Mouse (Mus musculus) C2C12 (cell line): ENCODE data around the gene Fgf8. TPM values are rescaled to one million over a fixed set of nuclear protein-coding genes. Genes with fewer than 3 reads are reported as not detected.

Experiments
- H3K27me3 ChIP-seq: one replicate; pipeline ENCODE4 v1.6.1; 2011; ENCODE audit not compliant: control insufficient read depth, insufficient read depth, insufficient read length
- H3K36me3 ChIP-seq: one replicate; pipeline ENCODE4 v1.6.1; 2011; ENCODE audit not compliant: control insufficient read depth, insufficient read depth
- H3K4me3 ChIP-seq: one replicate; pipeline ENCODE4 v1.5.1; 2011; ENCODE audit warnings: mild to moderate bottlenecking, control low read depth; ENCODE audit not compliant: poor library complexity, insufficient read depth, severe bottlenecking
- H3K79me2 ChIP-seq: one replicate; pipeline ENCODE4 v1.6.1; 2011; ENCODE audit not compliant: control insufficient read depth, insufficient read depth
- H3K79me3 ChIP-seq: one replicate; pipeline ENCODE4 v1.6.1; 2011; ENCODE audit warnings: low read depth, control low read depth
- H3ac ChIP-seq: one replicate; pipeline ENCODE3; 2011; ENCODE audit warnings: low read depth; ENCODE audit not compliant: control insufficient read depth, insufficient read length
- CEBPB ChIP-seq: IDR thresholded peaks from one replicate; pipeline ENCODE4 v1.6.1; 2011; ENCODE audit warnings: low read depth, mild to moderate bottlenecking, control low read depth, moderate library complexity
- CTCF ChIP-seq: IDR thresholded peaks from one replicate; pipeline ENCODE4 v1.5.1; 2011; ENCODE audit not compliant: control insufficient read depth, insufficient read depth, insufficient read length
- FOSL1 ChIP-seq: IDR thresholded peaks from one replicate; pipeline ENCODE4 v1.8.0; 2011; ENCODE audit warnings: mild to moderate bottlenecking, low read length; ENCODE audit not compliant: poor library complexity, insufficient read depth, severe bottlenecking
- MAX ChIP-seq: IDR thresholded peaks from one replicate; pipeline ENCODE4 v1.6.1; 2011; ENCODE audit warnings: mild to moderate bottlenecking, control low read depth
- MYOD1 ChIP-seq: IDR thresholded peaks from one replicate; pipeline ENCODE4 v1.6.1; 2011; ENCODE audit warnings: low read depth; ENCODE audit not compliant: control insufficient read depth, insufficient read length
- MYOG ChIP-seq: IDR thresholded peaks from one replicate; pipeline ENCODE4 v1.6.1; 2011; ENCODE audit not compliant: control insufficient read depth, insufficient read length; ENCODE audit errors: extremely low read depth
- USF1 ChIP-seq: IDR thresholded peaks from one replicate; pipeline ENCODE4 v1.6.1; 2011; ENCODE audit warnings: low read depth, mild to moderate bottlenecking, control low read depth, moderate library complexity
- polyA plus RNA-seq: library from polyadenylated mRNA; unstranded; fragments of >200 nt; fragmentation: generic; extraction: Trizol; gene quantifications from one replicate; pipeline ENCODE4 v1.2.1, GENCODE M21; 2012; ENCODE audit warnings: missing spikeins

The Fgf8 gene
- polyA plus RNA-seq, 1 experiment, result not detected

- H3K79me3 ChIP-seq, result peaks cover 54% of the 10 kb centered on the region
- H3K4me3 ChIP-seq, result peak overlapping the region; percentile 87
- no peak overlapping the region for H3ac ChIP-seq
- peaks cover 39% of the 10 kb centered on the region for H3K36me3 ChIP-seq
- no peaks in the 10 kb centered on the region for H3K27me3 ChIP-seq
- H3K79me2 ChIP-seq, result peaks cover 65% of the 10 kb centered on the region
- TF ChIP-seq CTCF (no peak), MYOD1 (no peak), MAX (no peak), CEBPB (no peak), USF1 (no peak), MYOG (no peak), FOSL1 (no peak)
Observed at GRCm38 (mm10) chr19:45781676-45782075, 39.0 kb upstream of the Fgf8 start.

DNA sequence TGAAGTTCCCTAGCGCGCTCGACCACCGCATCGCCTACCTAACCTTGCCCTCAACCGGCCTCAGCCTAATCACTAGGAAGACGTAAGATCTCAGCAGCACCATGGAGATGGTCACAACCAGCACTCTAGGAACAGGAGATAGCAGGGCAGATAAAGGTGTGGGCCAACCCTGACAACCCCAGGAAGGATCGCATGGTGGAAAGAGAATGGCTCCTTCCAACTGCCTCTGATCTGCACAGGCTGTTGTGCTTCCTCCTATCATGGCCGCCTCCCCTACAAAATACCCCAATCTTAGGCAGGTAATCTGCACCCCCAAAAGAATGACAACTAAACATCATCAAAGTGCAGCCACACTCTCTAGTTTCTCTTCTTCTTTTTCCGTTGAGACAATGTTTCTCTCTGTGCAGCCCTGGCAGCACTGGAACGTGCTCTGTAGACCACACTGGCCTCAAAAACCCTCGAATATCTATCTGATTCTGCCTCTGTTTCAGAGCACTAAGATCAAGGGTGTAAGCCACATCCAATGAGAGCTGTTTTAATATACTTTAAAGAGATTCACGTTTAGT lies 37.7 kb upstream of the Fgf8 start:
- Histone ChIP-seq H3K36me3 (peaks cover 50% of the 10 kb centered on the region), H3K27me3 (no peaks in the 10 kb centered on the region), H3K79me2 (peaks cover 76% of the 10 kb centered on the region), H3ac (no peak overlapping the region), H3K4me3 (no peak overlapping the region), H3K79me3 (peaks cover 54% of the 10 kb centered on the region)
- no peak for TF ChIP-seq USF1
- no peak for TF ChIP-seq MYOG
- no peak for TF ChIP-seq CEBPB
- TF ChIP-seq MAX, result no peak
- no peak for TF ChIP-seq MYOD1
- TF ChIP-seq CTCF, result no peak
- TF ChIP-seq FOSL1, result no peak

DNA sequence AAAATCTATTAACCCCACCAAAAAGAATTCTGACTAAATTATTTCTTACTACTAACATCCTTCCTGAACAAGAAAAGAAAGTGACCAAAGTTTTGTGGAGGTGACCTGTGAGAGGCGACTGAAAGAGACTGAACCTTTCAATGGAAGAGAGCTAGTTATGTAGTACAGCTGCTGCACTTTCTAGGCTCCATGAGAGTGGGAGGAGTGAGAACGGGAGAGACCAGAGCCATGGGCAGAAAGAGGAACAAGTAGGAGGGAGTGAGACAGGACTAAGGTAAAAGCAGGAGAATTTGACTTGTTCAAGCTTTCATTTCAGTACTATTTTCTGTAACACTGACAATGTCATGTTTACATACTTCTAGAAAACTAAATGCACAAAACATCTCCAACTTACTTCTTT lies 32.8 kb upstream of the Fgf8 start:
- Histone ChIP-seq H3K79me3 (peaks cover 32% of the 10 kb centered on the region), H3K4me3 (no peak overlapping the region), H3ac (no peak overlapping the region), H3K36me3 (peaks cover 94% of the 10 kb centered on the region), H3K79me2 (peaks cover 72% of the 10 kb centered on the region), H3K27me3 (no peaks in the 10 kb centered on the region)
- TF ChIP-seq CTCF (no peak), MAX (no peak), MYOG (no peak), USF1 (no peak), CEBPB (no peak), FOSL1 (no peak), MYOD1 (no peak)

GRCm38 (mm10) chr19:45771501-45771900 lies 28.8 kb upstream of the Fgf8 start:
- H3K4me3 ChIP-seq, result no peak overlapping the region
- peaks cover 59% of the 10 kb centered on the region for H3K79me2 ChIP-seq
- TF ChIP-seq MAX (no peak), FOSL1 (no peak), CEBPB (no peak)
- peaks cover 94% of the 10 kb centered on the region for H3K36me3 ChIP-seq
- H3ac ChIP-seq, result no peak overlapping the region
- peaks cover 8% of the 10 kb centered on the region for H3K79me3 ChIP-seq
- H3K27me3 ChIP-seq, result no peaks in the 10 kb centered on the region

DNA sequence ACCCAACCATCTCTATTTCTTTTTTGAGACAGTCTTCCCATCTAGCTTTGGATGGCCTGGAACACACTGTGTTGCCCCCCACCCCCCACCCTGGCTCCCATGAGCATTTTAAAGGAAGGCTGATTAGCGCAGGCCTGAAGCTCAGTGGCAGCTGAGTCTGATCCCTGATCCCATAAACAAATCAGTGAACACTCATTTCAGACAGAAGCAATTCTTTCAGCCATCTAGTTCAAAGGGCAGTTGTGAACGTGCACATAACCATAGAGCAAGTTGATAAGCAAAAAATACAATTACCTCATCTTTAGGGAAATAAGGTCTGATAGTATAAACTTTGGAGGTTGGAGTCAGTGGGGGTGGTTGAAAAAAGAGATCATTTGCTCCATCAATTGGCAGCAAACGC lies 18.1 kb upstream of the Fgf8 start:
- Histone ChIP-seq H3ac (no peak overlapping the region), H3K27me3 (no peaks in the 10 kb centered on the region), H3K36me3 (peaks cover 95% of the 10 kb centered on the region), H3K4me3 (no peak overlapping the region), H3K79me3 (peaks cover 5% of the 10 kb centered on the region), H3K79me2 (peaks cover 29% of the 10 kb centered on the region)
- no peak for TF ChIP-seq MYOD1
- TF ChIP-seq MAX, result no peak
- no peak for TF ChIP-seq FOSL1
- no peak for TF ChIP-seq USF1
- TF ChIP-seq MYOG, result no peak
- no peak for TF ChIP-seq CEBPB
- TF ChIP-seq CTCF, result no peak

- Histone ChIP-seq H3K27me3 (no peaks in the 10 kb centered on the region), H3K36me3 (peaks cover 95% of the 10 kb centered on the region), H3K79me3 (peaks cover 3% of the 10 kb centered on the region), H3K4me3 (no peak overlapping the region), H3ac (no peak overlapping the region), H3K79me2 (peaks cover 12% of the 10 kb centered on the region)
- TF ChIP-seq FOSL1 (no peak), CEBPB (no peak), MYOD1 (no peak), MAX (no peak), USF1 (no peak), MYOG (no peak), CTCF (no peak)
Observed at GRCm38 (mm10) chr19:45758671-45759070, 16.0 kb upstream of the Fgf8 start.
